Mouse (Mus musculus): Measurements from ENCODE around the gene Mvp.

DNA sequence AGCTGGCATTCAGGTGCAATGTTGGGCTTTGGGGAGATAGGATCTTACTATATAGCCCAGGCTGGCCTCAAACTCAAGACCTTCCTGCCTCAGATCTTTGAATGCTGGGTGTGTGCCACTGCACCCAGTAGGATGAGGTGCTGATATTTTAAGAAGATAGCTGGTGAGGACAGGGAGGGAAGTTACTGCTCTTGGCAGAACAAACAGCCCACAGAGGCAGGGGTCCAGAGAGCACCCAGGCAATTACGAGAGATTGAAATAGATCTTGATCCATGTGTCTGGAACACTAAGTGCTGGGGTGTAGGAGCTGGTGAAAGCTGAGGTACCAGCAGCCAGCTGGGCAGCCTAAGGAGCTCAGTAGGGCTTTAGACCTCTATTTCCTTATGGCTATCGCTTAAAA lies 32.8 kb downstream of the Mvp start:
- TF ChIP-seq GATA1 (IDR thresholded peaks at IDR 0.05; ENCODE audit: borderline replicate concordance, low read length), result no peak
- TF ChIP-seq FLI1 (IDR thresholded peaks at IDR 0.05; ENCODE audit: low read length), result no peak
